Mouse (Mus musculus): Measurements from ENCODE around the gene Foxf1.

The Foxf1 gene

DNA sequence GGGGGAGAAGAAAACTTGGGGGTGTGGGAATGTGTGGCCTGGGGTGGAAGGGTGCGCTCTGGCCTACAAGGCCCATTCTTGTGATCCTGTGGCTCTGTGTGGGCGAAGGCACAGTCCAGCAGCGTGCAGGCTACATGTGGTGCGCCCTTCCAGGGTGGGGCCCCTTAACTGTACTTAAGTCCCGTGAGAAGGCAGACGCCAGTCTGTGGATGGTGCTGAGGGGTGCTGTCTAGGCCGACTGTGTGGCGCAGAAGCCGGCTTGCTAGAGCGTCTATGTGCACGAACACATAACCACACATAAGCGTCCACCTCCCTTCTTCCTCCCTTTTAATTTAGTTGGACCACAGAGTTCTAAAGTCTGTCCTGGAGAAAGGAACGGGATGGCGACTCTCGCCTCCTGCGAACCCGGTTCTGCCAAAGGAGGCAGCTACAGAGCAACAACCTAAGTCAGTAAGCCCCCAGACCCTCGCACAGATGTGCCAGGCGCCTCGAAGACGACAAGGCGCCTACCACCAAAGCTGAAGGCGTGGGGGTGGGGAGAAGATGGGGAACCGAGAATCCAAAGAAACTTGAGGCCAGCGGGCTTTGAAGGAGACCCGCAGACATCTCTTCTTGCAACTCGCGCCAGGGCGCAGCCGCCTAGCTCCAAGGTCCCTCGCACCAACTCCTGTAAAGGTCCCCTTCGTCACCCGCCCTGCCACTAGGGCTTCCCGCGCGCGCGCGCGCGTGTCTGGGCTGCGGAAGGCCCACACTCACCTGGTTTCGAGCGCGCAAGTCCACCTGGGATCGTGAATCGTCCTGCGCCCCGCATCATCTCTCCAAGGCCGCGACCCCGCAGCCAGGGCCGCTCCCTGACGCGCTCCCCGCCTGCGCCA, 1.7 kb upstream of the Foxf1 start:
- in situ Hi-C loops (cut with MboI) = loop anchor here (25.0 kb wide), 1 partner anchor 445 kb away; the partner anchor contains the start of gene 1190005I06Rik

DNA sequence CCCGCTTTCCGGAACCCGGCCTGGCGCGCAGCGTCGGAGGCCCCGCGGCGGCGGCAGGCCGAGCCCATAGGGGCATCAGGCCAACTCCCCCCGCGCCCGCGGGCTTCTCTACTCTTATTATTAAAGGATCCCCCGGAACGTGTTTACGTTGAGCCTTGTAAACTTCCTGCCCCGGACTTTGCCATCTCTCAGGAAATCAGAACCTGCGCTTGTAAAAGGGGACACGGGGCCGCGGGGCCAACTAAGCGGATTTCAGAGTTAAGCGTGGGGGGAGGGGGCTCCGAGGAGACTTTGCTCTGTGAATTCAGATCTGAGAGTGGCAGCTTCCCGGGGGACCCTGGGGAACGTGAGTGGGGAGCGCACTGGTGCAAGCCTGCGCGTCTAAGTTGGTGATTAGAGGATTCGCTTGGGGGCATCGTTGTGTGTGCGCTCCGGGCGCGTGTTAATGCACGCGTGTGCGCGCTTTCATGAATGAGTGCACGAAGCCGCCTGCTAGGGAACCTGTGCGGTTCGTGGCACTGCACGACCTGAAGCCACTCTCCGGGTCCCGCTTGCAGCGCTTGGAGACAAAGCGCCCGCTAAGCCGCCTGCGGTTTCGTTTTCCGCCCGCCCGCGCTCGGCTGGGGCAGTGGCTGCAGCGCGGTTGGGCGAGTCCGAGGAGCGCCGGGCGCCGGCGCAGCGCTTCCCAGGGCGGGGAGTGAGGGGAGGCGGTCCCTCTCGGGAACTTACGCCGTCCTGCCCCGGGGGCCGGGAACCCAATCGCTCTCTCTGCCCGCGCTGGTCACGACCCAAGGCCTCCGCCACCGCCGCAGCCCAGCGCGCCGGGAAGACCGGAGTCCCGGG, 872 bp upstream of the Foxf1 start:
- in situ Hi-C loops (cut with MboI) = loop anchor here (25.0 kb wide), 1 partner anchor 446 kb away; the partner anchor contains the start of gene 1190005I06Rik

- in situ Hi-C loops (cut with MboI) = loop anchor here (25.0 kb wide), 1 partner anchor 447 kb away; the partner anchor contains the start of gene 1190005I06Rik
Observed at GRCm38 (mm10) chr8:121083936-121084209, 313 bp upstream of the Foxf1 start.

GRCm38 (mm10) chr8:121085011-121085410, 825 bp downstream of the Foxf1 start:
- in situ Hi-C loops (cut with MboI) = loop anchor here (25.0 kb wide), 1 partner anchor 448 kb away; the partner anchor contains the start of gene 1190005I06Rik

DNA sequence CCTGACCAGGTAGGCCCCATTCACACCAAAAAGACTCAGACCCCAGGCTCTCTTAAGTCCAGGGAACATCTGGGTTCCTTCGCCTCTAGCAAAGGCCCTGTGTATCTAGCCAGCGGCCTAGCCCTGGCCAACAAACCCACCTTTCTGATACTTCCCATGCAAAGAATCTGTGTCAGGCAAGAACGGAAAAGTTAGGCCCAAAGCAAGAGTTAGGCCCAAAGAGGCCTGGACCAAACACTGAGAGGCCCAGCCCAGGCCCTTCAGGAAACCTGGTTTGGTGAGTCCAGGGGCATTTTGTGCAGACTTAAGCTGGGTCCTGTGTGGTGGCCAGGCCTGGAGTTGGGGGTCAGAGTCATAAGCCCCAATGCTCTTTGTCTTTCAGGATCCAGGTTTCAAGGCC, 1.4 kb downstream of the Foxf1 start:
- in situ Hi-C loops (cut with MboI) = loop anchor here (25.0 kb wide), 1 partner anchor 448 kb away; the partner anchor contains the start of gene 1190005I06Rik

DNA sequence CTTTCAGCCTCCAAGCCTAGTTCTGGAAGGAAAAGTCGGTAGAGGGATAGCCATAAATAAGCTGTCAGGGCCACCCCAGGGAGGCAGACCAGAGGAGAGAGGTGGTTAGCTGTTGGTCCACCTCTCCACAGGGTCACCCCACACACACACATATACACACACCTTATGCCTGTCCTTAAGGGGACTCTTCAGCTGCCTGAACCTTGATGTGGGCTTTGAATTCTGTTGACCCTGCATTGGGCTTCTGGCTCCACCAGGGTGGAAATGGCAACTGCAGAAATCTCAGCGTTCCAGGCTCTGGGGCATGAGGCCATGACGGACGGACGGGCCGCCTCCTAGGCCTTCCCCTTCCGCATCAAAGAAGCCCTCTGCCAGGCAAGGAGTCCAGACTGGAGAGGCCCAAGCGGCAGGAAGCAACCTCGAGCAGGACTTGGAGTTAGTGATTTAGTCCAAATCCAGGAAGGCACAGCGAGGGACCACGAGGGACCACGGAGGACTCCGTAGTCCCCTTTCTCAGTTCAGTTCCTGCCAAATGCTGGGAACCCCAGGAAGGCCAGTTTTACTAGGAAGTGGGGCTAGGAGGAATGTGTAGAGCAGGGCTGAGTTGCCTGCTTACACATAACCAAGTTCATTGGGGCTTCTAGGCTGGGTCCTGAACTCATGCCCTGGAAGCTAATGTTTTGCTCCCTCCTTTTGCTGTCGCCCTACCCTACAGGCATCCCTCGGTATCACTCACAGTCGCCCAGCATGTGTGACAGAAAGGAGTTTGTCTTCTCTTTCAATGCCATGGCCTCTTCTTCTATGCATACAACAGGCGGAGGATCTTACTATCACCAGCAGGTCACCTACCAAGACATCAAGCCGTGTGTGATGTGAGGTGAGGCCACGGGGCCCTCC, 2.1 kb downstream of the Foxf1 start:
- in situ Hi-C loops (cut with MboI) = loop anchor here (25.0 kb wide), 1 partner anchor 449 kb away; the partner anchor contains the start of gene 1190005I06Rik

DNA sequence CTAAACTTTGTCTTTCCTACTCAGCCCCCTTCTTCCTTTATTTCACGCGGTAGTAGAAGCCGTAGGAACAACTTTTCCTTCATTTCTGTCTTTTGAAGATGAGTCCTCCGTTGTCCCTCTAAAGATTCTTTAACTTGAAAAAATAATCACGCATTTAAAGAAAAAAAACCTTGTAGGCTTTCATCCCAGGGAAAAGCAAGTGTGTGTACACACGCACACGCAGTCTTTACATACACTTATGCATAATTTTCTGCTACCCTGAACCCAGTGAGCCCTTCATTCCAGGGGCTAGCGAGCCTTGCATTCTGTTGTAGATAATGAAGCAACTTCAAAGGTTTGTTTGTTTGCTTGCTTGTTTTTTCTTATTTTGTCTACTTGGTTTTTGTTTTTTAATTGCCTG, 4.1 kb downstream of the Foxf1 start:
- in situ Hi-C loops (cut with MboI) = loop anchor here (25.0 kb wide), 1 partner anchor 451 kb away; the partner anchor contains the start of gene 1190005I06Rik

- in situ Hi-C loops (cut with MboI) = loop anchor here (25.0 kb wide), 1 partner anchor 452 kb away; the partner anchor contains the start of gene 1190005I06Rik
Observed at GRCm38 (mm10) chr8:121088871-121089630, 4.9 kb downstream of the Foxf1 start.

DNA sequence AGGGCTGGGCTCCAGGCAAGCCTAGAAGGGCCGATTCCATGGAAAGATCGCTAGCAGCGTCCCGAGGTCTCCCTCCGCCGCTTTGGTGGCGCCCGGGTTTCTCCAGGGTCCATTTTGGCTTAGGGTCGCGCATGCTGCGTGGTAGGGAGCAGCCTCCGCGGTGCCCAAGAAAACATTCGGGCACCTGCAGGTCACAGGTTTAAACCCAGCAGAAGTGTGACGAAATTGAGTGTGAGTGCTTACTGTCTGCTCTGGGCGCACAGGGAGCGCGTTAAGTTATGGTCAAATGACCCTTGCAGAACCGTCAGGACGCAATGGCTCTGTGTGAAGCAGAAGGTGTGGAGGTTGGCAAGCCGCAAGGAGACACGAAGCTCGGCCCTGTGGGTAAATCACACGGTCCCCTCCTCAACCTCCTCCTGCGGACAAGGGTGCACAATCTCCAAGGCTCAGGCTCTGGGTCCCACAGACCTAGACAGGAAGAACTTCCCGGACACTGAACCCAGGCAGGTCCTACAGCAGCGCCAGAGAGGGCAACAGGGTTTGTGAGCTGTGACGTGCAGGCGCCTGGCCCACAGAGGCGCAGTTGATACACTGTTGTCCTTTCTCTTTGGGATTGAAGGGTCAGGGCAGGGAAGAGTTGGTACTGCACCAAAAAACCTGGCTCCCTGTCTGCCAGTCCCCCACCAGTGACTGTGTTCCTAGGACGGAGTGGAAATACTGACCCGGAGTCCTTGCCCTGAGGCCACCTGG, 5.6 kb downstream of the Foxf1 start:
- in situ Hi-C loops (cut with MboI) = loop anchor here (25.0 kb wide), 1 partner anchor 453 kb away; the partner anchor contains the start of gene 1190005I06Rik

DNA sequence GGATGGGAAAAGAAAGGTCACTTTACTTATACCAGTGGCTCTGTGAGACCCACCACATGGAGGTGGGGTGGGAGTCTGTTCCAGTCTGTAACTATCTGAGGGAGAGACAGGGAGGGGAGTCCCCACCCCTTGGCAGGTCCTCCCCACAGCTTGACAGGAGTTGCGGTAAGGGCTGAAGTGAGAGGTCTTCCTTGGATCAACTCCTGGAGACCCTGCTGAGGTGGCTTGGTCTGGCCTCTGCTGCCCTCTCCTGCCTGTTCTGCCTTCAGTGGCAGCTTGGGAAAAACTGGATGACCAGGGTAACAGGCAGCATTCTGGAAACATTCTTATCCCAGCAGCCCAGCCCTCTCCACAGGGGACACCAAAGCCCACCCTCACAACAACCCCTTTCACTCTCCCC, 6.5 kb downstream of the Foxf1 start:
- in situ Hi-C loops (cut with MboI) = loop anchor here (25.0 kb wide), 1 partner anchor 453 kb away; the partner anchor contains the start of gene 1190005I06Rik

GRCm38 (mm10) chr8:121092141-121092540, 8.0 kb downstream of the Foxf1 start:
- in situ Hi-C loops (cut with MboI) = loop anchor here (25.0 kb wide), 1 partner anchor 455 kb away; the partner anchor contains the start of gene 1190005I06Rik

GRCm38 (mm10) chr8:121092627-121093026, 8.4 kb downstream of the Foxf1 start:
- in situ Hi-C loops (cut with MboI) = loop anchor here (25.0 kb wide), 1 partner anchor 455 kb away; the partner anchor contains the start of gene 1190005I06Rik

DNA sequence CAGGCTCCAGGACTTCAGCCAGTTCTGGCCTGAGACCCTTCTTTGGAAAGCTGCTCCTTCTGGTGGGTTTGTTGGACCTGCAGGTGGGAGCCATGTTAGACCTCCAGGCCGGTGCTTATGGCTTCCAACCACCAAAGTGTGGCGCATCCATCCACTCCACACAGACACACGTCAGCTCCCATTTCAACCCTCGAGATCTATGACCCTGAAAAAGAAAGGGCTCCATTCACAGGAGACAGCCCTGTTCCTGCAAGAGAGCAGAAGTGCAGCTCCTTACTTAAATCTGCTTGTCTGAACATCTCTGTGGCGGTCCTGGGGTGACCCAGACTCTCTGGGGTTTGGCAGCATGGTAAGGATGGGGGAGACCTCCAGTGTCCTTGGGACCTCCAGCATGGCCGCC, 9.3 kb downstream of the Foxf1 start:
- in situ Hi-C loops (cut with MboI) = loop anchor here (25.0 kb wide), 1 partner anchor 456 kb away; the partner anchor contains the start of gene 1190005I06Rik

GRCm38 (mm10) chr8:121104049-121104818, 20.0 kb downstream of the Foxf1 start:
- in situ Hi-C loops (cut with MboI) = loop anchor here (25.0 kb wide), 1 partner anchor 408 kb away; no protein-coding TSS in a partner anchor

DNA sequence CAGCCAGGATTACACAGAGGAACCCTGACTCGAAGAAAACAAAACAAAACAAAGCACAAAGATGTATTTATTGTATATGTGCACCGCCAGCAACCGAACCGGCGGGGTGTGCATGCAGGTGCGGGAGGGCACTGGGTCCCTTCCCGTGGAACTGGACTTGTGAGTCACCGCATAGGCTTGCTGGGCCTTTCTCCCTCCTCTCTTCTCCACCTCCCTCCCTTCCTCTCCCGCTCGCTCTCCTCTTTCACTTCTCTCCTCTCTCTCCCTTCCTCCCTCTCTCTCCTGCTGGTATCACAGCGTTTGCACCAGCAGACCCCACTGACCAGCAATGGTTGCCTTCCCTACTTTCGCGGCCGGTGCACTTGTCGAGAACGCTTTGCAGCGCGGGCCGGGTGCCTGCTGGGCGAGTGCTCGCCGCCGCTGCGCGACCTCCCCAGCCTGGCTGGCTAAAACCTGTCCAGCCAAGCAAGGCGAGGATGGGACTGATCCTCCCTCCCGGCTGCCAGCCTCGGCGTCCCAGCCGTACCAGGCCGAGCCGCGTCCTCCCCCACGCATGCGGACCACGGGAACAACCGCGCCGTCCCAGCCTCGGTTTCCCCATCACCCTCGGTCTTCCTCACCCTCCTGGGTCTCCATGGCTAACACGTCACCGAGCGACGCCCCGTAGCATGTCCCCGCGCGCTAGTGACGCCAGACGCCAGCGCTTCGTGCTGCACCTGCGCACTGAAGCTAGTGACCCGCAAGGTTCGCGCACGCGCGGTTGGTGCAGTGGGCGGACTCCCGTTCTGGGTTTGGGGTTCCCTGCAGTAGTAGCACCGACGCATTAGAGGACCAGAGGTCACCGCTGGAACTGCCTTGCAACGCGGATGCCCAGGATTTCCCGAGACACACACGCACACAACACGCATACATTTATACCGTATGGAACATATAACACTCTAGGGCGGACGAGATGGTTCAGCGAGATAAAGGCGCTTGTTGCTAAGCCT, 23.8 kb downstream of the Foxf1 start, which contains the start of gene Mthfsd:
Mthfsd (minus strand) TSS at position 725 of the 989 bp plus-strand sequence.
- in situ Hi-C loops (cut with MboI) = loop anchor here (25.0 kb wide), 1 partner anchor 404 kb away; no protein-coding TSS in a partner anchor

DNA sequence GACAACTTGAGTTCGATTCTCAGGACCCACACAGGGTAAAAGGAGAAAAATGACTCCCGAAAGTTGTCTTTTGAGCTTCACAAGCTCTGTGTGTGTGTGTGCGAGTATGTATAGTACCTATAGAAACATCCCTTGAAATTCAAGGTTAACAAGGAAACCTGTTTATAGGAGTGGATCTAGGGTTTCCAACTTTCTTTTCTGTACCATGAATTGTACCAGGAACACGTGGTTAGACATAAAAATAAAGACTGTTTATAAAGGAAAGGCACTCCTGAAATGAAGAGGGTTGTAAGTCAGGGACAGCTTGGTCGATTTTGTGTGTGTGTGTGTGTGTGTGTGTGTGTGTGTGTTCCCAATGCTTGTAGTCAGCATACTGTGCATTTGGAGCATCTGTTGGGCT, 24.5 kb downstream of the Foxf1 start:
- in situ Hi-C loops (cut with MboI) = loop anchor here (25.0 kb wide), 1 partner anchor 404 kb away; no protein-coding TSS in a partner anchor
